Mouse (Mus musculus) MN1 (cell line): ENCODE data around the gene Cdv3.
"Not testable (repeated sequence)": the region's sequence is repeated elsewhere in the genome, so short reads cannot be mapped to it uniquely, and the experiment has no call there.

ENCODE experiments used
- DNase-seq: peaks from one replicate; pipeline ENCODE4 v3.0.0-alpha.2; 2016; ENCODE audit warnings: low spot score

Cdv3 gene

GRCm38 (mm10) chr9:103372271-103373010 is 6.8 kb upstream of the Cdv3 start:
- DNase-seq, result no peak

GRCm38 (mm10) chr9:103369951-103370350 is 4.3 kb upstream of the Cdv3 start:
- no peak for DNase-seq

DNA sequence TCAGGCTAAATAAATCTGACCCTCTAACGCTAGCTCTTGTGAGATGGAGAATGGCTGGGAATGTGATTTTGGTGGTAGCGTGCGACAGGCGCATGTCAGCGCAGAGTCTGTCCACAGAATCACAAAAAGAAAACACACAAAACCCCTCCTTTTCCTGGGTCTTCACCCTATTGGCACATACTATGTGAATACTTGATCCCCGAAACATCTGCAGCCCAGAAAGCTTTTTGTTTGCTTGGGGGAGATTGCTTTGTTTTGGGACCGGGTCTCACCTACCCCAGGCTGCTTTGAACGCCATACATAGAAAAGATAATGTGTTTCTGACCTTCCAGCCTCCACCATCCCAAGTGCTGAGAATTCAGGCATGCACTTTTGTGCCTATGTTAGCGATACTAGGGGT is 716 bp upstream of the Cdv3 start:
- DNase-seq, result no peak

- peak; percentile 67 for DNase-seq
These were observed 895 bp downstream of the Cdv3 start for GRCm38 (mm10) chr9:103364601-103365289.

- DNase-seq, result peak; percentile 33
These were observed 1.8 kb downstream of the Cdv3 start for GRCm38 (mm10) chr9:103363730-103364417.

- no peak for DNase-seq
These were observed 2.6 kb downstream of the Cdv3 start for GRCm38 (mm10) chr9:103363088-103363487.

GRCm38 (mm10) chr9:103360642-103361041 is 5.0 kb downstream of the Cdv3 start:
- no peak for DNase-seq

DNA sequence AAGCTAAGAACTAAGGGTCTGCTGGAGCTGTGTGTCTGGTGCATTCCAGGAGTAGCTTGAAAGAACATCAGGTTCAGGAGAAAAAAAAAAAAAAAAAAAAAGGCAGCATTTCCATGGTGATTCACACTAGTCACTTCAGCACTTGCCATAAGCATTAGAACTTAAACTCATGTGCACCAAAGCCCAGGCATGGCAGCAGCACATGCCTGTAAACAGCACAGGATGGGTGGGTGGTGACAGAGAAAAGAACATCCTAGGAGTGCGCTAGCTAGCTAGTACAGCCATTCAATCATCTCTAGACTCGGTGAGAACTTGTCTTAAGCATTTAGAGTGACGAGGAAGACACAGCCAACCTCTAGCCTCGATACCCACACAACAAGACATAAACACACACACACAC is 7.1 kb downstream of the Cdv3 start:
- DNase-seq, result no peak

GRCm38 (mm10) chr9:103357893-103358292 is 7.7 kb downstream of the Cdv3 start:
- no peak for DNase-seq

DNA sequence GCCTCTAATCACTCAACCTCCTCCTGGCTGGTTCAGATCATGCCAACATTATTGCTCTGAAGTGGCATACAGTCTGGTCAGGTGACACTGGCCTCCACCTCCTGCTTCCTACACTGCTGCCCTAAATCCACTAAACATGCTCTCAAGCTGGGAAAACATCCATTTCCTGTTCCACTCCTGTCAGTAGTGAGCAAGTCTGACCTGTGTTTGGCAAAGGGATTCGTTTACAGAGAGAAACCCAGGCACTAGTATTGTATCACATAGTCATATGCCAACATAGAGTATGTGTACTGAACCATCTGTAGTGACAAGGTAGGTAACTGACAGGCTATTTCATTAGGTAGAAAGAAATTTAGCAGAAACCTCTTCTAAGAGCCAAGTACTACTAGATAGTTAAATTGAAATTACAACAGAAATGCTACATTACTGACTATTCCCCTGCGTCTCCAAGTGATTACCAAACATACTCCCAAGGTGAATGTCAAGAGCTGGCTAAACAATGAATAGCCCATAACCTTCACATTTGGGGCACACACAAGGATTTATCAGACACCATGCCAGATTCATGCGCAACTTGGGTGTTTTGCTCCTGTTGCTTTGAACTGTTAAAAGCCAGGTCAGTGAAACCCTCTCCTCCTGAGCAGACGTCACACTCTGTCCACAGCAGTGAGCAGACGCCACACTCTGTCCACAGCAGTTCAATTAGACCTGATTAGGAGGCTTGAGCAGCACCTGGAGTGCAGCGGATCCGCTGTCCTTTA is 12.0 kb downstream of the Cdv3 start:
- DNase-seq, result not testable (repeated sequence)

GRCm38 (mm10) chr9:103348791-103349190 is 16.8 kb downstream of the Cdv3 start:
- DNase-seq, result peak; percentile 21

- no peak for DNase-seq
These were observed 17.6 kb downstream of the Cdv3 start for GRCm38 (mm10) chr9:103347996-103348490.

DNA sequence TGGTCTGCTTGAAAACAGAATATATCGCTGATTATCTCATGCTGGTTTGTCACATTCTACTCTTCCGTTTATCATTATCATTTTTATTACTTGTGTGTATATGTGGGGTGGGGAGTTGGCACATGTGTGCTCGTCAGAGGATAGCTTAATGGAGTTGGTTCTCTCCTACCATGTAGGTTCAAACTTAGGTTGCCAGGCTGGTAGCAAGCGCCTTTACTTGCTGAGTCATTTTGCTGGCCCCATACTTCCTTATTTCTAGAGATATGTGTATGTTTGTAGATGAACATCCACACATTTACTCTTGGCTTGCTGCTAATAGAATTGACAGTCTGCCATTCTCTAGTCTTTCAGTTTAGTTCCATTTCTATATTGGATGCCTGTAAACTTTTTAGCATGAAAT is 18.6 kb downstream of the Cdv3 start:
- DNase-seq, result no peak

GRCm38 (mm10) chr9:103336912-103337311 is 28.7 kb downstream of the Cdv3 start:
- no peak for DNase-seq

GRCm38 (mm10) chr9:103332663-103333062 is 33.0 kb downstream of the Cdv3 start:
- DNase-seq, result no peak

DNA sequence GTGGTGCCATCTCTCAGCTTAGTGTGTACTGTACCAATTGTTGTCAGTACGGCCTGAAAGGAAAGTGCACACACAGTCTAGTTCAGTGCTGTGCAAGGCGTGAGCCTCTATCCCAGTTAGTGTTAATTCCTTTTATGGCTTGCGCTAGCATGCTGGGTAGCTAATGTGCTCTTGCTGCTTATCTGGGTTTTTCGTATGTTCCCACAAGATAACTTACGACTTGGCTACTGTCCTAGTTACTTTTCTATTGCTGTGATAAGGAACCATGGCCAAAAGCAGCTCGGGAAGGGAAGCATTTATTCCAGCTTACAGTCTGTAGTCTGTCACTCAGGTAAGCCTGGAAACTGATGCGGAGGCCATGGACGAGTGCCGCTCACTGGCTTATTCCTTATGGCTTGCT is 39.2 kb downstream of the Cdv3 start:
- DNase-seq, result no peak

DNA sequence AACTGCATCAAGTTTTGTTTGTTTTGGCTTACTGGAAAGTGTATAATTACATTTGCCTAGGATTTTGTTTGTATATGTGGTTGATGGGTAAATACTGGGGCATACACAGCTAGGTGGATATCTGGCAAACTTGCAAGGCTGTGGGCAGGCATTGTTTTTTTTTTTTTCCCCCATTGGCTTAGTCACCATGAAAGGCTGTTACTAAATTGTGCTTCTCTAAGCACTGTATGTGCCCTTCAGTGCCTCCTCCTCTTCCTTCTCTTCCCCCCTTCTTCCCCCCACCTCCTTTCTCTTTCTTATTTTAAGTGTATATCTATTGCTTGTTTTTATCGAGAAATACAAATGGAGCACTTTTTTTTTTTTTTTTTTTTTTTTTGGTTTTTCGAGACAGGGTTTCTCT is 41.0 kb downstream of the Cdv3 start:
- peak; percentile 6 for DNase-seq

DNA sequence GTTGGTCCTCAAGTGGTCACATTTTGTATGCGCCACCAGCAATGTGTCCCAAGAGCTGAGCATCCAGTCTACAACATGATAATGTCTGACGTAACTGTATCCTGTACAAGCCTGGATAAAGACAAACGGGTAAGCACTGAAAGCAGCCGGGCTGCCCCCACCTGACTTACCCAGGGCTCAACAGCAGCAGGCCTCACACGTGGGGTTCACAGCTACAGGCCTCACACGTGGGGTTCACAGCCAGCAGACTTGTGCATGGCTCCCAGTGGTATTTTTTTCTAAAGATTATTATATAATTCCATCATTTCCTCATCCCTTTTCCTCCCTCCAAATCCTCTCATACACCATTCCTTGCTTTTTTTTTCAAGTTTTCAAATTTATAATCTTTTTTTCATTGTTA is 55.8 kb downstream of the Cdv3 start:
- no peak for DNase-seq

DNA sequence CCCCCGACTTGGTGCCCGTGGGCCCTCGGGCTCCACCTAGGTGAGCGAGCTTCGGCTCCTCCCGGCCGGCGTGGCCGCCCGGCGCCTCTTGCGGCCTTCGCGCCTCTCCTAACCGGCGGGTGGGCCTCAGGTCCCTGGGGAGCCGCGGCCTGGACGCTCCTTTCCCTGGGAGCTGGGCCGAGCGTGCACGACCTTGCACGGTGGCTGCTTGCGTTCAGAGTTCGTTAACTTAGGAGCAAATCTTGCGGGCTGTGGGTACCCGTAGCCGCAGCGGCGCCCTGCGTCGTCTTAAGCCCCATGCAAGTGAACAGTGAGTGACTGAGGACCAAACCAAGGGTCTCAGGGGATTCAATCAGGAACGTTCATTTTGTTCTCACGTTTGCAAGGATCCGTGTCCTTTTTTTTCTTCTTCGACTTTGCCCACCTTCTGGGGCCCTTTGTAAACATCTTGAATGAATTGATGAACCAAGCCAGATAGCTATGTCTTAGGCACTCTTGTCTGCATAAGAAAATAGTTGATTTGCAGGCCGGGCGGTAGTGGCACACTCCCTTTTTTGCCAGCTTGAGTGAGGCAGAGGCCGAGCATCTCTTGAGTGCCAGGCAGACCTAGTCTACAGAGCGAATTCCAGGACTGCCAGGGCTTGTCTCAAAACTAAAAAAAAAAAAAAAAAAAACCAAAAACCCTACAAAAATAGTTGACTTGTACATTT is 60.2 kb downstream of the Cdv3 start:
- DNase-seq, result peak; percentile 71

DNA sequence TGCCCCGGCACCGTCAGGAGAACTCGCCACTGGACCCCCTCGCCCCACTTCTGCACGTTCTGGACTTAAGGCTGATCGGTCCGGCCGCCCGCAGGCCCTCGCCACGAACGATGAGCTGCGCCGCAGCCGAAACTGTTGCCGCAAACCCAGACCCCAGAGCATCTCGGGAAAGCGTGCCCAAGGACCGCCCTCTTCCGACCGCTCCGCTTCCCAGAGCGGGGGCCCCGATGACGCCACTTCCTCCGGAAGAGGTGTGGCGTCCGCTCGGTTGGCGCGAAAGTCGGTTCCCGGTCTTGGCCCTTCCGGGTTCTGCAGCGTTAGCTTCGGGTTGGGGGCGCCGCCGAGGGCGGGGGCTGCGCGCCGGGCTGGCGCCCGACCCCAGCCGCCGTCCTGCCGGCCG is 60.7 kb downstream of the Cdv3 start, which contains the start of the genes 1300017J02Rik and Topbp1:
Gene 1300017J02Rik, minus strand, starts transcription at position 156 of the 400 bp plus-strand sequence.
Gene Topbp1, plus strand, starts transcription at position 289 of the 400 bp plus-strand sequence.
- peak; percentile 92 for DNase-seq
